ENCODE assay signal across 8 mouse cellular contexts in genomic region chr7:34166850-34167249, GRCm38 (mm10). TPM values are rescaled to one million over a fixed set of nuclear protein-coding genes. Genes with fewer than 3 reads are reported as not detected.
DNase-seq lines count a peak whose midpoint lies in the region; ATAC-seq and TF ChIP-seq lines count a peak whose summit lies in the region.

No protein-coding gene starts in this region.

- H3K4me3 ChIP-seq in G1E (ENCODE audit: low read depth, low read length) = peak overlapping the region; percentile 92; the same call in 1 of the 2 replicates
- no peak overlapping the region for H3K4me3 ChIP-seq in stomach, embryonic 16.5 days (replicated peaks; ENCODE audit: low read length)

- H3K9me3 ChIP-seq in G1E (replicated peaks) = no peaks in the 10 kb centered on the region
- H3K9me3 ChIP-seq in stomach, embryonic 16.5 days (replicated peaks; ENCODE audit: control insufficient read depth, low read length) = no peaks in the 10 kb centered on the region

- H3K4me2 ChIP-seq in stomach, embryonic 16.5 days (ENCODE audit: low read depth, low read length) = peak overlapping the region; percentile 25

- peaks cover 37% of the 10 kb centered on the region for H3K4me1 ChIP-seq in G1E (ENCODE audit: insufficient read depth, low read depth, low read length)
- peaks cover 8% of the 10 kb centered on the region for H3K4me1 ChIP-seq in stomach, embryonic 16.5 days (ENCODE audit: control insufficient read depth, insufficient read depth, low read length)

- ATAC-seq in G1E (ENCODE audit: extremely low read depth, insufficient number of reproducible peaks, low FRiP score, poor library complexity, severe bottlenecking) = peak; percentile 74
- ATAC-seq in stomach, embryonic 16.5 days (ENCODE audit: insufficient read depth, low FRiP score) = no peak

- H3K27ac ChIP-seq in stomach, embryonic 16.5 days (ENCODE audit: low read length) = no peak overlapping the region

- peaks cover 44% of the 10 kb centered on the region for H3K36me3 ChIP-seq in G1E (replicated peaks)
- peaks cover 23% of the 10 kb centered on the region for H3K36me3 ChIP-seq in stomach, embryonic 16.5 days (ENCODE audit: control insufficient read depth, insufficient read depth, low read length)

- TF ChIP-seq CTCF in G1E (IDR thresholded peaks at IDR 0.05; ENCODE audit: low read depth, low read length) = peak; percentile 70

- 47% methylated on average over 4 of the region's 4 CpGs for WGBS in stomach, embryonic 16.5 days

- intact Hi-C loops in gastrocnemius, postnatal 14 days (cut with DNase I; ENCODE audit: low total_unique reads) = no loop called here
- intact Hi-C loops in left cerebral cortex, postnatal 25 days (cut with DNase I) = no loop called here

- H3K27me3 ChIP-seq in G1E (ENCODE audit: insufficient read depth, low read length) = no peaks in the 10 kb centered on the region
- no peaks in the 10 kb centered on the region for H3K27me3 ChIP-seq in stomach, embryonic 16.5 days (ENCODE audit: control insufficient read depth, insufficient read depth, low read length)

- peak; percentile 16 for DNase-seq in gastrocnemius, postnatal 14 days
- DNase-seq in gastrocnemius, adult 18-20 months (ENCODE audit: low spot score) = no peak
- DNase-seq in G1E (ENCODE audit: low spot score) = peak; percentile 18
- peak; percentile 24 for DNase-seq in embryo, embryonic 9.5 days (ENCODE audit: extremely low spot score)
- peak; percentile 70 for DNase-seq in induced T-regulatory cell, adult 2 months (ENCODE audit: low read depth)
- peak; percentile 55 for DNase-seq in lung, postnatal 36 days
- DNase-seq in left cerebral cortex, postnatal 25 days (ENCODE audit: low spot score in 2 of 2) = no peak

- no peak overlapping the region for H3K9ac ChIP-seq in stomach, embryonic 16.5 days (ENCODE audit: low read length)

RNA-seq across cellular contexts. Expression of gene Uba2, which starts 2.5 kb away (rescaled TPM):
- total RNA-seq in gastrocnemius, postnatal 14 days (2021) = 10 to 100 TPM; 36.4 to 44.3 TPM
- total RNA-seq in gastrocnemius, adult 18-20 months (2021) = 10 to 100 TPM; 32.8 to 37.1 TPM
- 251 and 253 TPM in 2 replicates for total RNA-seq in G1E (2014; fragmentation: Nextera tagmentation)
- total RNA-seq in G1E (2017) = 334 TPM in 2 replicates
- polyA plus RNA-seq in G1E (2012) = 57.5 and 69.1 TPM in 2 replicates
- polyA plus RNA-seq in stomach, embryonic 16.5 days (2015; fragmentation: Nextera tagmentation; extraction: Ambion mirVana) = 161 and 165 TPM in 2 replicates
- total RNA-seq in left cerebral cortex, postnatal 25 days (2021) = 10 to 100 TPM; 87.2 to 91.5 TPM

RNA-seq across cellular contexts. Expression of gene Pdcd2l, which starts 29.6 kb away (rescaled TPM):
- 10 to 100 TPM; 17.1 to 17.6 TPM for total RNA-seq in gastrocnemius, postnatal 14 days (2021)
- 10 to 100 TPM; 13.7 to 15.0 TPM for total RNA-seq in gastrocnemius, adult 18-20 months (2021)
- total RNA-seq in G1E (2014; fragmentation: Nextera tagmentation) = 36.6 and 38.6 TPM in 2 replicates
- 48.3 and 49.8 TPM in 2 replicates for total RNA-seq in G1E (2017)
- 6.9 and 8.0 TPM in 2 replicates for polyA plus RNA-seq in G1E (2012)
- polyA plus RNA-seq in stomach, embryonic 16.5 days (2015; fragmentation: Nextera tagmentation; extraction: Ambion mirVana) = 53.6 and 54.8 TPM in 2 replicates
- 10 to 100 TPM; 20.8 to 25.5 TPM for total RNA-seq in left cerebral cortex, postnatal 25 days (2021)

RNA-seq across cellular contexts. Expression of gene Wtip, which starts 33.8 kb away (rescaled TPM):
- 1 to 10 TPM; 7.0 to 7.3 TPM for total RNA-seq in gastrocnemius, postnatal 14 days (2021)
- 1 to 10 TPM; 2.7 to 4.1 TPM for total RNA-seq in gastrocnemius, adult 18-20 months (2021)
- not detected in 2 replicates for total RNA-seq in G1E (2014; fragmentation: Nextera tagmentation)
- not detected in 2 replicates for total RNA-seq in G1E (2017)
- not detected in 2 replicates for polyA plus RNA-seq in G1E (2012)
- polyA plus RNA-seq in stomach, embryonic 16.5 days (2015; fragmentation: Nextera tagmentation; extraction: Ambion mirVana) = 4.2 and 4.3 TPM in 2 replicates
- total RNA-seq in left cerebral cortex, postnatal 25 days (2021) = 10 to 100 TPM; 10.6 to 11.3 TPM

Comparison
In these comparisons a context has a peak if more than half of its experiments do, and no peak if none do; other contexts are left out.
1. DNase-seq: peak in gastrocnemius, postnatal 14 days (single experiment), G1E (single experiment), embryo, embryonic 9.5 days (single experiment), induced T-regulatory cell, adult 2 months (single experiment) and lung, postnatal 36 days (single experiment); none in gastrocnemius, adult 18-20 months (single experiment) and left cerebral cortex, postnatal 25 days (0 of 2).